Mouse (Mus musculus) heart, embryonic 12.5 days (tissue): Measurements from ENCODE around the gene Btg4. TPM values are rescaled to one million over a fixed set of nuclear protein-coding genes. Genes with fewer than 3 reads are reported as not detected.
A peak's percentile ranks its signal among the peaks of the same experiment; 100 is the strongest.
"Not testable (repeated sequence)": the region's sequence is repeated elsewhere in the genome, so short reads cannot be mapped to it uniquely, and the experiment has no call there.

ENCODE experiments used
- ATAC-seq: fragments of 200-750 bp; cut with Nextera tagmentation; 2 replicates; pipeline ENCODE4 v1.8.0; 2017; ENCODE audit warnings: moderate TSS enrichment, moderate library complexity; ENCODE audit not compliant: insufficient number of reproducible peaks, low FRiP score
- H3K27ac ChIP-seq: fragments of 300-500 bp; sonication (generic); 2 replicates; pipeline ENCODE4 v1.5.1; 2016; ENCODE audit warnings: mild to moderate bottlenecking, moderate library complexity; ENCODE audit not compliant: poor library complexity, severe bottlenecking
- H3K27me3 ChIP-seq: fragments of 300-500 bp; sonication (generic); replicated peaks from 2 replicates; pipeline ENCODE4 v1.6.1; 2016; ENCODE audit warnings: mild to moderate bottlenecking, moderate library complexity
- H3K36me3 ChIP-seq: fragments of 300-500 bp; sonication (generic); 2 replicates; pipeline ENCODE4 v1.6.1; 2016; ENCODE audit warnings: mild to moderate bottlenecking, moderate library complexity
- H3K4me1 ChIP-seq: fragments of 300-500 bp; sonication (generic); replicated peaks from 2 replicates; pipeline ENCODE4 v1.6.1; 2016; ENCODE audit warnings: mild to moderate bottlenecking
- H3K4me2 ChIP-seq: fragments of 300-500 bp; sonication (generic); 2 replicates; pipeline ENCODE4 v1.6.1; 2016; ENCODE audit warnings: mild to moderate bottlenecking, moderate library complexity
- H3K4me3 ChIP-seq: fragments of 300-500 bp; sonication (generic); 2 replicates; pipeline ENCODE4 v1.5.1; 2016; ENCODE audit warnings: mild to moderate bottlenecking
- H3K9ac ChIP-seq: fragments of 300-500 bp; sonication (generic); 2 replicates; pipeline ENCODE4 v1.6.1; 2016; ENCODE audit warnings: mild to moderate bottlenecking, moderate library complexity
- H3K9me3 ChIP-seq: fragments of 300-500 bp; sonication (generic); replicated peaks from 2 replicates; pipeline ENCODE4 v1.6.1; 2016; ENCODE audit warnings: mild to moderate bottlenecking, moderate library complexity
- WGBS: fragments of 180-500 bp; shearing (Covaris S2); methylation state at CpG from one replicate; pipeline ENCODE4 v1.1.7; 2016; 5-methylcytosine and 5-hydroxymethylcytosine counted together
- polyA plus RNA-seq: library from polyadenylated mRNA; unstranded; fragments of >200 nt; fragmentation: Nextera tagmentation; extraction: Ambion mirVana; gene quantifications from 2 replicates; pipeline ENCODE4 v1.2.1, GENCODE M21; 2016

The Btg4 gene
- polyA plus RNA-seq, 1 experiment from 2014 or later: not detected

- not testable (repeated sequence) for H3K4me2 ChIP-seq, H3K36me3 ChIP-seq, H3K27ac ChIP-seq, H3K4me1 ChIP-seq, H3K27me3 ChIP-seq, H3K9me3 ChIP-seq, ATAC-seq, H3K4me3 ChIP-seq, H3K9ac ChIP-seq
- WGBS: 59% methylated on average over 1 of the region's 1 CpGs
These were observed 78.7 kb downstream of the Btg4 start for GRCm38 (mm10) chr9:51139401-51139800.

- no peak overlapping the region for H3K27ac ChIP-seq
- WGBS: 77% methylated on average over 3 of the region's 3 CpGs
- no peaks in the 10 kb centered on the region for H3K9me3 ChIP-seq
- no peaks in the 10 kb centered on the region for H3K36me3 ChIP-seq
- H3K4me3 ChIP-seq: no peak overlapping the region
- H3K27me3 ChIP-seq: peaks cover 8% of the 10 kb centered on the region; the same call in 1 of the 2 replicates
- H3K4me2 ChIP-seq: no peak overlapping the region
- no peak for ATAC-seq
- H3K4me1 ChIP-seq: no peaks in the 10 kb centered on the region
- H3K9ac ChIP-seq: no peak overlapping the region
These were observed 80.0 kb downstream of the Btg4 start for GRCm38 (mm10) chr9:51140711-51141110.

GRCm38 (mm10) chr9:51143437-51143836, 82.7 kb downstream of the Btg4 start:
- Histone ChIP-seq H3K4me1 (0 out of 2 replicates have a peak, but pooled peaks cover 3% of the 10 kb centered on the region), H3K9me3 (no peaks in the 10 kb centered on the region), H3K9ac (no peak overlapping the region), H3K27ac (no peak overlapping the region), H3K27me3 (peaks cover 8% of the 10 kb centered on the region; the same call in 1 of the 2 replicates), H3K4me3 (no peak overlapping the region), H3K36me3 (no peaks in the 10 kb centered on the region), H3K4me2 (no peak overlapping the region)
- WGBS: 59% methylated on average over 1 of the region's 1 CpGs
- no peak for ATAC-seq

- Histone ChIP-seq H3K4me3 (no peak overlapping the region), H3K4me2 (no peak overlapping the region), H3K36me3 (no peaks in the 10 kb centered on the region), H3K27me3 (peaks cover 8% of the 10 kb centered on the region; the same call in 1 of the 2 replicates), H3K4me1 (0 out of 2 replicates have a peak, but pooled peaks cover 3% of the 10 kb centered on the region), H3K9me3 (no peaks in the 10 kb centered on the region), H3K9ac (no peak overlapping the region), H3K27ac (no peak overlapping the region)
- WGBS: 62% methylated on average over 6 of the region's 6 CpGs
- no peak for ATAC-seq
These were observed 83.5 kb downstream of the Btg4 start for GRCm38 (mm10) chr9:51144218-51144617.

GRCm38 (mm10) chr9:51146496-51146895, 85.8 kb downstream of the Btg4 start:
- WGBS: 70% methylated on average over 4 of the region's 4 CpGs
- no peaks in the 10 kb centered on the region for H3K36me3 ChIP-seq
- no peak overlapping the region for H3K4me3 ChIP-seq
- H3K4me2 ChIP-seq: no peak overlapping the region
- H3K9ac ChIP-seq: no peak overlapping the region
- H3K9me3 ChIP-seq: no peaks in the 10 kb centered on the region
- H3K27ac ChIP-seq: no peak overlapping the region
- H3K4me1 ChIP-seq: 0 out of 2 replicates have a peak, but pooled peaks cover 3% of the 10 kb centered on the region
- H3K27me3 ChIP-seq: peaks cover 11% of the 10 kb centered on the region
- ATAC-seq: no peak

- 79% methylated on average over 5 of the region's 5 CpGs for WGBS
- Histone ChIP-seq H3K27me3 (peaks cover 13% of the 10 kb centered on the region), H3K27ac (no peak overlapping the region), H3K9ac (no peak overlapping the region), H3K36me3 (no peaks in the 10 kb centered on the region), H3K4me3 (no peak overlapping the region), H3K4me2 (no peak overlapping the region), H3K9me3 (no peaks in the 10 kb centered on the region), H3K4me1 (0 out of 2 replicates have a peak, but pooled peaks cover 7% of the 10 kb centered on the region)
- no peak for ATAC-seq
These were observed 86.6 kb downstream of the Btg4 start for GRCm38 (mm10) chr9:51147294-51147693.

- H3K4me3 ChIP-seq: no peak overlapping the region
- peaks cover 19% of the 10 kb centered on the region for H3K27me3 ChIP-seq
- H3K27ac ChIP-seq: no peak overlapping the region
- 14% methylated on average over 13 of the region's 13 CpGs for WGBS
- H3K4me1 ChIP-seq: 0 out of 2 replicates have a peak, but pooled peaks cover 4% of the 10 kb centered on the region
- H3K9me3 ChIP-seq: no peaks in the 10 kb centered on the region
- 0 out of 2 replicates have a peak, but pooled peaks have one; percentile 6 for ATAC-seq
- peak overlapping the region; percentile 44 for H3K4me2 ChIP-seq
- H3K36me3 ChIP-seq: no peaks in the 10 kb centered on the region
- no peak overlapping the region for H3K9ac ChIP-seq
These were observed 91.5 kb downstream of the Btg4 start for GRCm38 (mm10) chr9:51152079-51152752.

GRCm38 (mm10) chr9:51161771-51162388, 101.2 kb downstream of the Btg4 start:
- H3K4me3 ChIP-seq: no peak overlapping the region
- no peak overlapping the region for H3K27ac ChIP-seq
- no peak overlapping the region for H3K4me2 ChIP-seq
- peaks cover 30% of the 10 kb centered on the region for H3K27me3 ChIP-seq
- H3K4me1 ChIP-seq: no peaks in the 10 kb centered on the region
- H3K9ac ChIP-seq: no peak overlapping the region
- WGBS: 26% methylated on average over 4 of the region's 4 CpGs
- no peaks in the 10 kb centered on the region for H3K36me3 ChIP-seq
- no peaks in the 10 kb centered on the region for H3K9me3 ChIP-seq
- no peak for ATAC-seq

GRCm38 (mm10) chr9:51163989-51164388, 103.3 kb downstream of the Btg4 start:
- no peaks in the 10 kb centered on the region for H3K36me3 ChIP-seq
- H3K4me1 ChIP-seq: no peaks in the 10 kb centered on the region
- H3K27ac ChIP-seq: no peak overlapping the region

GRCm38 (mm10) chr9:51165312-51166180, 104.8 kb downstream of the Btg4 start, which contains the start of gene Gm32742:
TSS of gene Gm32742 (minus strand) at chr9:51165517.
- no peak within 1 kb of the TSS for H3K4me2 ChIP-seq
- peaks cover 11% of the 10 kb centered on the region for H3K27me3 ChIP-seq
- no peaks in the 10 kb centered on the region for H3K4me1 ChIP-seq
- H3K4me3 ChIP-seq: no peak within 1 kb of the TSS
- no peaks in the 10 kb centered on the region for H3K36me3 ChIP-seq
- ATAC-seq: no peak
- no peak within 1 kb of the TSS for H3K27ac ChIP-seq
- no peaks in the 10 kb centered on the region for H3K9me3 ChIP-seq
- no peak within 1 kb of the TSS for H3K9ac ChIP-seq
- WGBS: 53% methylated on average over 6 of the region's 6 CpGs

More at GRCm38 (mm10) chr9:51163989-51164388, 103.3 kb downstream of the Btg4 start:
- no peak overlapping the region for H3K4me2 ChIP-seq
- H3K27me3 ChIP-seq: peaks cover 24% of the 10 kb centered on the region
- ATAC-seq: no peak
- H3K9ac ChIP-seq: no peak overlapping the region
- no peaks in the 10 kb centered on the region for H3K9me3 ChIP-seq
- H3K4me3 ChIP-seq: no peak overlapping the region
- 70% methylated on average over 5 of the region's 5 CpGs for WGBS

GRCm38 (mm10) chr9:51167954-51168353, 107.3 kb downstream of the Btg4 start:
- no peak overlapping the region for H3K27ac ChIP-seq

More at GRCm38 (mm10) chr9:51167954-51168353, 107.3 kb downstream of the Btg4 start:
- Histone ChIP-seq H3K4me2 (no peak overlapping the region), H3K4me1 (no peaks in the 10 kb centered on the region), H3K9ac (no peak overlapping the region), H3K36me3 (no peaks in the 10 kb centered on the region), H3K4me3 (no peak overlapping the region), H3K27me3 (no peaks in the 10 kb centered on the region), H3K9me3 (no peaks in the 10 kb centered on the region)
- no peak for ATAC-seq
- 58% methylated on average over 11 of the region's 11 CpGs for WGBS
